Mouse (Mus musculus) C2C12 (cell line): ENCODE measurements around the gene Olfr823.
"Not testable (repeated sequence)": the region's sequence is repeated elsewhere in the genome, so short reads cannot be mapped to it uniquely, and the experiment has no call there.

Experiments used
- CEBPB ChIP-seq: IDR thresholded peaks from one replicate; pipeline ENCODE4 v1.6.1; 2011; ENCODE audit warnings: low read depth, mild to moderate bottlenecking, control low read depth, moderate library complexity
- CTCF ChIP-seq: IDR thresholded peaks from one replicate; pipeline ENCODE4 v1.5.1; 2011; ENCODE audit not compliant: control insufficient read depth, insufficient read depth, insufficient read length
- FOSL1 ChIP-seq: IDR thresholded peaks from one replicate; pipeline ENCODE4 v1.8.0; 2011; ENCODE audit warnings: mild to moderate bottlenecking, low read length; ENCODE audit not compliant: poor library complexity, insufficient read depth, severe bottlenecking
- MAX ChIP-seq: IDR thresholded peaks from one replicate; pipeline ENCODE4 v1.6.1; 2011; ENCODE audit warnings: mild to moderate bottlenecking, control low read depth
- MYOG ChIP-seq: IDR thresholded peaks from one replicate; pipeline ENCODE4 v1.6.1; 2011; ENCODE audit not compliant: control insufficient read depth, insufficient read length; ENCODE audit errors: extremely low read depth
- USF1 ChIP-seq: IDR thresholded peaks from one replicate; pipeline ENCODE4 v1.6.1; 2011; ENCODE audit warnings: low read depth, mild to moderate bottlenecking, control low read depth, moderate library complexity

DNA sequence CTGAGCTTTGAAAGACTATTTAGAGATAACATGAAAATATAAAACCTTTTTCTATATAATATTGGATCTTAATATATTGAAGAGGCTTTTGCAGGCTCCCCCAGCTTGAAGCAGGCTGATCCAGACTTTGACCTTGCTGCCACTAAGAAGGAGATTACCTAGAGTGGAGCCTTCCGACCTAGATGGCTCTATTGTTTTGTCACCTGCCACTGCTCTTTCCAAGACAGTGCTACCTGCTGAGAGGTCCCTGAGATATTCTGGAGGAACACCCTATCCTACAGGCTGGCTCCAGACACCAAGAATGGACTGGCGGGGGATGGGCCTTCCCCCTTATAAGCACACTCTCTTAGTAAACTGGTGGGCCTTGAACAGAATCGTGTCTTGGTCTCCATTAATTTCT lies 862 bp upstream of the Olfr823 start:
- not testable (repeated sequence) for TF ChIP-seq CTCF, MAX, FOSL1, USF1, CEBPB, MYOG
